In genomic region chrX:9128317-9128831, GRCm38 (mm10) we compare ENCODE assay signal across 9 mouse cellular contexts. TPM values are rescaled to one million over a fixed set of nuclear protein-coding genes. Genes with fewer than 3 reads are reported as not detected.
A peak's percentile ranks its signal among the peaks of the same experiment; 100 is the strongest.
DNase-seq lines count a peak whose midpoint lies in the region; ATAC-seq and TF ChIP-seq lines count a peak whose summit lies in the region.
"Had no signal": no experiment of that assay in that cellular context is flagged by ENCODE, and none has a peak within 500 bp of the region (broad histone marks: within the 10 kb centered on the region; RNA-seq: fewer than 3 reads in every experiment).

No protein-coding gene starts in this region.

- no peak for ATAC-seq in lung, postnatal 0 days

- no peak for TF ChIP-seq EP300 in heart, adult 2 months (IDR thresholded peaks at IDR 0.05; ENCODE audit: insufficient read depth, low read depth, low read length)
- TF ChIP-seq EP300 in lung, postnatal 0 days (IDR thresholded peaks at IDR 0.05): no peak

- DNase-seq in heart, adult 2 months: peak in 1 of 2 experiments; percentile 3
- no peak for DNase-seq in heart, embryonic 10.5 days (ENCODE audit: low spot score)
- DNase-seq in CD4-positive helper T cell, adult 2 months (ENCODE audit: low read depth, low spot score): peak; percentile 16
- DNase-seq in brain, embryonic 14.5 days (ENCODE audit: low read depth): peak; percentile 63
- peak; percentile 2 to 3 for DNase-seq in heart, postnatal 36 days
- DNase-seq in lung, postnatal 0 days (ENCODE audit: low spot score): peak; percentile 42
- DNase-seq in thymus, postnatal 14 days: no peak
- no peak for DNase-seq in spleen, postnatal 14 days (ENCODE audit: low spot score in 2 of 2)

- H3K27ac ChIP-seq in heart, adult 2 months: no peak overlapping the region
- H3K27ac ChIP-seq in heart, embryonic 10.5 days: no peak overlapping the region
- H3K27ac ChIP-seq in lung, postnatal 0 days (ENCODE audit: low read length): no peak overlapping the region
- H3K27ac ChIP-seq: limb, embryonic 12.5 days had no signal

- H3K9me3 ChIP-seq in heart, embryonic 10.5 days: no peaks in the 10 kb centered on the region
- no peaks in the 10 kb centered on the region for H3K9me3 ChIP-seq in lung, postnatal 0 days (ENCODE audit: low read length)
- H3K9me3 ChIP-seq: limb, embryonic 12.5 days had no signal

- no peaks in the 10 kb centered on the region for H3K79me2 ChIP-seq in heart, adult 2 months (replicated peaks; ENCODE audit: control insufficient read depth, insufficient read depth, low read length)

- 28% methylated on average over 7 of the region's 7 CpGs for WGBS in heart, adult 2 months
- WGBS in heart, embryonic 10.5 days: 34% methylated on average over 7 of the region's 7 CpGs
- 24% methylated on average over 7 of the region's 7 CpGs for WGBS in lung, postnatal 0 days

- intact Hi-C loops in heart, adult 2 months (cut with DNase I): loop anchor here (5.0 kb wide), 2 partner anchors 94 to 394 kb away; no protein-coding TSS in a partner anchor
- intact Hi-C loops in heart, postnatal 36 days (cut with DNase I): loop anchor here (5.0 kb wide), 2 partner anchors 94 to 394 kb away; no protein-coding TSS in a partner anchor

- peak; percentile 66 for TF ChIP-seq CTCF in heart, adult 2 months (IDR thresholded peaks at IDR 0.05)
- peak; percentile 47; the same call in 1 of the 2 replicates for TF ChIP-seq CTCF in brain, embryonic 14.5 days (IDR thresholded peaks at IDR 0.05; ENCODE audit: borderline replicate concordance, extremely low read depth, insufficient read depth, insufficient read length)
- TF ChIP-seq CTCF in lung, postnatal 0 days (IDR thresholded peaks at IDR 0.05): peak; percentile 56

- no peak overlapping the region for H3K4me3 ChIP-seq in heart, adult 2 months
- H3K4me3 ChIP-seq in heart, embryonic 10.5 days: no peak overlapping the region
- no peak overlapping the region for H3K4me3 ChIP-seq in lung, postnatal 0 days (ENCODE audit: low read depth, low read length)
- H3K4me3 ChIP-seq: limb, embryonic 12.5 days had no signal

- TF ChIP-seq POLR2A in heart, adult 2 months (IDR thresholded peaks at IDR 0.05; ENCODE audit: insufficient read depth, low read depth, low read length): no peak
- no peak for TF ChIP-seq POLR2A in brain, embryonic 14.5 days (IDR thresholded peaks at IDR 0.05; ENCODE audit: borderline replicate concordance, extremely low read depth, insufficient read depth, insufficient read length, poor library complexity, severe bottlenecking)

- H3K36me3 ChIP-seq in heart, adult 2 months (ENCODE audit: control insufficient read depth, insufficient read depth, low read length): no peaks in the 10 kb centered on the region
- no peaks in the 10 kb centered on the region for H3K36me3 ChIP-seq in heart, embryonic 10.5 days
- H3K36me3 ChIP-seq in lung, postnatal 0 days (ENCODE audit: insufficient read depth, low read length): no peaks in the 10 kb centered on the region
- H3K36me3 ChIP-seq: limb, embryonic 12.5 days had no signal

- H3K9ac ChIP-seq in heart, adult 2 months (ENCODE audit: low read depth, low read length): no peak overlapping the region
- H3K9ac ChIP-seq in lung, postnatal 0 days (replicated peaks; ENCODE audit: low read depth): no peak overlapping the region
- H3K9ac ChIP-seq: limb, embryonic 12.5 days had no signal

- H3K4me2 ChIP-seq in lung, postnatal 0 days (replicated peaks; ENCODE audit: low read depth, low read length): no peak overlapping the region
- H3K4me2 ChIP-seq: limb, embryonic 12.5 days had no signal

- H3K4me1 ChIP-seq in heart, adult 2 months (ENCODE audit: control insufficient read depth, insufficient read depth, low read length): no peaks in the 10 kb centered on the region
- H3K4me1 ChIP-seq in heart, embryonic 10.5 days: no peaks in the 10 kb centered on the region
- H3K4me1 ChIP-seq in lung, postnatal 0 days (ENCODE audit: insufficient read depth, low read depth, low read length): no peaks in the 10 kb centered on the region
- H3K4me1 ChIP-seq: limb, embryonic 12.5 days had no signal

- no peaks in the 10 kb centered on the region for H3K27me3 ChIP-seq in heart, adult 2 months (ENCODE audit: control insufficient read depth, insufficient read depth, low read length)
- H3K27me3 ChIP-seq in heart, embryonic 10.5 days (ENCODE audit: insufficient read depth, poor library complexity, severe bottlenecking): no peaks in the 10 kb centered on the region
- H3K27me3 ChIP-seq in lung, postnatal 0 days (replicated peaks; ENCODE audit: insufficient read depth, low read length): no peaks in the 10 kb centered on the region
- H3K27me3 ChIP-seq: limb, embryonic 12.5 days had no signal

RNA-seq across cellular contexts. Expression of gene 4930402K13Rik, which starts 24.0 kb away (rescaled TPM):
- not detected for total RNA-seq in heart, adult 2 months (2021)
- not detected in 2 replicates for polyA plus RNA-seq in heart, adult 2 months (2012; rRNA removed)
- polyA plus RNA-seq in heart, embryonic 10.5 days (2016; fragmentation: Nextera tagmentation; extraction: Ambion mirVana): not detected in 2 replicates
- not detected in 2 replicates for polyA plus RNA-seq in brain, embryonic 14.5 days (2012; rRNA removed)
- not detected for total RNA-seq in heart, postnatal 36 days (2021)
- not detected in 2 replicates for polyA plus RNA-seq in lung, postnatal 0 days (2015; fragmentation: Nextera tagmentation; extraction: Ambion mirVana)
- polyA plus RNA-seq: limb, embryonic 12.5 days had no signal

Comparison
In these comparisons a context has a peak if more than half of its experiments do, and no peak if none do; other contexts are left out.
1. DNase-seq: peak in CD4-positive helper T cell, adult 2 months (single experiment), brain, embryonic 14.5 days (single experiment), heart, postnatal 36 days (2 of 2) and lung, postnatal 0 days (single experiment); none in heart, embryonic 10.5 days (single experiment), thymus, postnatal 14 days (single experiment) and spleen, postnatal 14 days (0 of 2).
2. Peak in every context shown above with its lines, with median percentiles within 50 percentile points of each other: CTCF ChIP-seq.